Mouse (Mus musculus): ENCODE results near the gene Gm20388. TPM values are rescaled to one million over a fixed set of nuclear protein-coding genes. Genes with fewer than 3 reads are reported as not detected.

The Gm20388 gene
- polyA plus RNA-seq, 1 experiment from 2014 or later: 12.4 TPM

GRCm38 (mm10) chr8:122342806-122343209 is 2432.2 kb downstream of the Gm20388 start:
- WGBS: 4% methylated on average over 9 of the region's 9 CpGs
- H3K27ac ChIP-seq (ENCODE audit: low read depth, low read length): no peak overlapping the region
- H3K4me3 ChIP-seq (ENCODE audit: low read length): no peak overlapping the region
- H3K9ac ChIP-seq (ENCODE audit: low read depth, low read length): peak overlapping the region; percentile 23; the same call in 1 of the 2 replicates
- peaks cover 10% of the 10 kb centered on the region for H3K27me3 ChIP-seq (replicated peaks; ENCODE audit: control insufficient read depth, insufficient read depth, low read length)
- peak overlapping the region; percentile 44 for H3K4me2 ChIP-seq (ENCODE audit: low read length)
- no peaks in the 10 kb centered on the region for H3K9me3 ChIP-seq (ENCODE audit: control insufficient read depth, low read length)
- H3K4me1 ChIP-seq (ENCODE audit: control insufficient read depth, insufficient read depth, low read depth, low read length): peaks cover 11% of the 10 kb centered on the region
- ATAC-seq: no peak
- H3K36me3 ChIP-seq (ENCODE audit: control insufficient read depth, insufficient read depth, low read length): no peaks in the 10 kb centered on the region

- Histone ChIP-seq H3K9ac (ENCODE audit: low read depth, low read length) (no peak overlapping the region), H3K27ac (ENCODE audit: low read depth, low read length) (no peak overlapping the region), H3K36me3 (ENCODE audit: control insufficient read depth, insufficient read depth, low read length) (no peaks in the 10 kb centered on the region), H3K9me3 (ENCODE audit: control insufficient read depth, low read length) (no peaks in the 10 kb centered on the region), H3K27me3 (replicated peaks; ENCODE audit: control insufficient read depth, insufficient read depth, low read length) (peaks cover 5% of the 10 kb centered on the region), H3K4me2 (ENCODE audit: low read length) (peak overlapping the region; percentile 44), H3K4me1 (ENCODE audit: control insufficient read depth, insufficient read depth, low read depth, low read length) (peaks cover 11% of the 10 kb centered on the region), H3K4me3 (ENCODE audit: low read length) (peak overlapping the region; percentile 23)
- no peak for ATAC-seq
- 4% methylated on average over 11 of the region's 11 CpGs for WGBS
Observed at GRCm38 (mm10) chr8:122343341-122343740, 2432.7 kb downstream of the Gm20388 start.

- no peaks in the 10 kb centered on the region for H3K36me3 ChIP-seq (ENCODE audit: control insufficient read depth, insufficient read depth, low read length)
- peak overlapping the region; percentile 44 for H3K4me2 ChIP-seq (ENCODE audit: low read length)
- no peak overlapping the region for H3K27ac ChIP-seq (ENCODE audit: low read depth, low read length)
- no peaks in the 10 kb centered on the region for H3K9me3 ChIP-seq (ENCODE audit: control insufficient read depth, low read length)
- peaks cover 2% of the 10 kb centered on the region; the same call in 1 of the 2 replicates for H3K27me3 ChIP-seq (replicated peaks; ENCODE audit: control insufficient read depth, insufficient read depth, low read length)
- ATAC-seq: no peak
- H3K9ac ChIP-seq (ENCODE audit: low read depth, low read length): 0 out of 2 replicates have a peak overlapping the region, but pooled peaks have one; percentile 7
- H3K4me3 ChIP-seq (ENCODE audit: low read length): peak overlapping the region; percentile 23
- 0% methylated on average over 10 of the region's 14 CpGs for WGBS
- H3K4me1 ChIP-seq (ENCODE audit: control insufficient read depth, insufficient read depth, low read depth, low read length): peaks cover 11% of the 10 kb centered on the region
Observed at GRCm38 (mm10) chr8:122343758-122344157, 2433.1 kb downstream of the Gm20388 start.

GRCm38 (mm10) chr8:122344219-122344618 is 2433.6 kb downstream of the Gm20388 start:
- Histone ChIP-seq H3K9ac (ENCODE audit: low read depth, low read length) (no peak overlapping the region), H3K4me2 (ENCODE audit: low read length) (peak overlapping the region; percentile 44; the same call in 1 of the 2 replicates), H3K27ac (ENCODE audit: low read depth, low read length) (no peak overlapping the region), H3K27me3 (replicated peaks; ENCODE audit: control insufficient read depth, insufficient read depth, low read length) (0 out of 2 replicates have a peak, but pooled peaks cover 2% of the 10 kb centered on the region), H3K36me3 (ENCODE audit: control insufficient read depth, insufficient read depth, low read length) (no peaks in the 10 kb centered on the region), H3K9me3 (ENCODE audit: control insufficient read depth, low read length) (no peaks in the 10 kb centered on the region), H3K4me1 (ENCODE audit: control insufficient read depth, insufficient read depth, low read depth, low read length) (peaks cover 11% of the 10 kb centered on the region), H3K4me3 (ENCODE audit: low read length) (no peak overlapping the region)
- ATAC-seq: no peak
- WGBS: 5% methylated on average over 2 of the region's 5 CpGs

GRCm38 (mm10) chr8:122345181-122346095 is 2434.8 kb downstream of the Gm20388 start:
- 57% methylated on average over 12 of the region's 12 CpGs for WGBS
- peaks cover 11% of the 10 kb centered on the region for H3K4me1 ChIP-seq (ENCODE audit: control insufficient read depth, insufficient read depth, low read depth, low read length)
- no peak overlapping the region for H3K27ac ChIP-seq (ENCODE audit: low read depth, low read length)
- 0 out of 2 replicates have a peak, but pooled peaks cover 2% of the 10 kb centered on the region for H3K27me3 ChIP-seq (replicated peaks; ENCODE audit: control insufficient read depth, insufficient read depth, low read length)
- H3K36me3 ChIP-seq (ENCODE audit: control insufficient read depth, insufficient read depth, low read length): no peaks in the 10 kb centered on the region
- H3K4me2 ChIP-seq (ENCODE audit: low read length): no peak overlapping the region
- no peaks in the 10 kb centered on the region for H3K9me3 ChIP-seq (ENCODE audit: control insufficient read depth, low read length)
- no peak overlapping the region for H3K4me3 ChIP-seq (ENCODE audit: low read length)
- H3K9ac ChIP-seq (ENCODE audit: low read depth, low read length): no peak overlapping the region
- ATAC-seq: no peak

- peaks cover 8% of the 10 kb centered on the region for H3K4me1 ChIP-seq (ENCODE audit: control insufficient read depth, insufficient read depth, low read depth, low read length)
- 0 out of 2 replicates have a peak, but pooled peaks cover 2% of the 10 kb centered on the region for H3K27me3 ChIP-seq (replicated peaks; ENCODE audit: control insufficient read depth, insufficient read depth, low read length)
- no peak overlapping the region for H3K4me3 ChIP-seq (ENCODE audit: low read length)
- H3K27ac ChIP-seq (ENCODE audit: low read depth, low read length): no peak overlapping the region
- H3K36me3 ChIP-seq (ENCODE audit: control insufficient read depth, insufficient read depth, low read length): no peaks in the 10 kb centered on the region
- peak; percentile 74 for ATAC-seq
- no peaks in the 10 kb centered on the region for H3K9me3 ChIP-seq (ENCODE audit: control insufficient read depth, low read length)
- no peak overlapping the region for H3K9ac ChIP-seq (ENCODE audit: low read depth, low read length)
- H3K4me2 ChIP-seq (ENCODE audit: low read length): no peak overlapping the region
- 53% methylated on average over 5 of the region's 5 CpGs for WGBS
Observed at GRCm38 (mm10) chr8:122347811-122348552, 2437.3 kb downstream of the Gm20388 start.

- H3K36me3 ChIP-seq (ENCODE audit: control insufficient read depth, insufficient read depth, low read length): no peaks in the 10 kb centered on the region
- H3K4me3 ChIP-seq (ENCODE audit: low read length): no peak overlapping the region
- H3K27ac ChIP-seq (ENCODE audit: low read depth, low read length): no peak overlapping the region
- H3K27me3 ChIP-seq (replicated peaks; ENCODE audit: control insufficient read depth, insufficient read depth, low read length): no peaks in the 10 kb centered on the region
- no peak overlapping the region for H3K9ac ChIP-seq (ENCODE audit: low read depth, low read length)
- ATAC-seq: no peak
- H3K4me2 ChIP-seq (ENCODE audit: low read length): no peak overlapping the region
- no peaks in the 10 kb centered on the region for H3K9me3 ChIP-seq (ENCODE audit: control insufficient read depth, low read length)
- 49% methylated on average over 15 of the region's 15 CpGs for WGBS
- no peaks in the 10 kb centered on the region; the same call in none of the 2 replicates for H3K4me1 ChIP-seq (ENCODE audit: control insufficient read depth, insufficient read depth, low read depth, low read length)
Observed at GRCm38 (mm10) chr8:122349357-122350297, 2439.0 kb downstream of the Gm20388 start.

GRCm38 (mm10) chr8:122350309-122351089 is 2439.9 kb downstream of the Gm20388 start:
- no peak overlapping the region for H3K4me2 ChIP-seq (ENCODE audit: low read length)
- WGBS: 27% methylated on average over 11 of the region's 11 CpGs
- no peaks in the 10 kb centered on the region; the same call in none of the 2 replicates for H3K4me1 ChIP-seq (ENCODE audit: control insufficient read depth, insufficient read depth, low read depth, low read length)
- no peaks in the 10 kb centered on the region for H3K36me3 ChIP-seq (ENCODE audit: control insufficient read depth, insufficient read depth, low read length)
- no peak overlapping the region; the same call in 1 of the 2 replicates for H3K9ac ChIP-seq (ENCODE audit: low read depth, low read length)
- no peak overlapping the region for H3K27ac ChIP-seq (ENCODE audit: low read depth, low read length)
- H3K4me3 ChIP-seq (ENCODE audit: low read length): no peak overlapping the region
- no peak; the same call in 1 of the 2 replicates for ATAC-seq
- H3K27me3 ChIP-seq (replicated peaks; ENCODE audit: control insufficient read depth, insufficient read depth, low read length): no peaks in the 10 kb centered on the region
- no peaks in the 10 kb centered on the region for H3K9me3 ChIP-seq (ENCODE audit: control insufficient read depth, low read length)
